Mouse (Mus musculus) intestine, embryonic 15.5 days (tissue): ENCODE results near the gene Chchd4. TPM values are rescaled to one million over a fixed set of nuclear protein-coding genes. Genes with fewer than 3 reads are reported as not detected.
"Not testable (repeated sequence)": the region's sequence is repeated elsewhere in the genome, so short reads cannot be mapped to it uniquely, and the experiment has no call there.

Experiments used
- ATAC-seq: fragments of 200-750 bp; cut with Nextera tagmentation; 2 replicates; pipeline ENCODE4 v1.8.0; 2017; ENCODE audit warnings: moderate TSS enrichment, moderate library complexity
- H3K27ac ChIP-seq: fragments of 300-500 bp; sonication (generic); 2 replicates; pipeline ENCODE4 v1.5.1; 2015; ENCODE audit warnings: mild to moderate bottlenecking, inconsistent platforms
- H3K27me3 ChIP-seq: fragments of 300-500 bp; sonication (generic); replicated peaks from 2 replicates; pipeline ENCODE4 v1.6.1; 2015; ENCODE audit warnings: inconsistent platforms
- H3K36me3 ChIP-seq: fragments of 300-500 bp; sonication (generic); 2 replicates; pipeline ENCODE4 v1.6.1; 2015; ENCODE audit warnings: inconsistent platforms
- H3K4me1 ChIP-seq: fragments of 300-500 bp; sonication (generic); replicated peaks from 2 replicates; pipeline ENCODE4 v1.6.1; 2015; ENCODE audit warnings: inconsistent platforms
- H3K4me2 ChIP-seq: fragments of 300-500 bp; sonication (generic); replicated peaks from 2 replicates; pipeline ENCODE4 v1.6.1; 2015; ENCODE audit warnings: mild to moderate bottlenecking, inconsistent platforms
- H3K4me3 ChIP-seq: fragments of 300-500 bp; sonication (generic); replicated peaks from 2 replicates; pipeline ENCODE4 v1.5.1; 2015; ENCODE audit warnings: inconsistent platforms
- H3K9ac ChIP-seq: fragments of 300-500 bp; sonication (generic); 2 replicates; pipeline ENCODE4 v1.6.1; 2015; ENCODE audit warnings: inconsistent platforms
- H3K9me3 ChIP-seq: fragments of 300-500 bp; sonication (generic); 2 replicates; pipeline ENCODE4 v1.6.1; 2016; ENCODE audit warnings: inconsistent platforms
- WGBS: fragments of 180-500 bp; shearing (Covaris S2); methylation state at CpG from one replicate; pipeline ENCODE4 v1.1.7; 2015; 5-methylcytosine and 5-hydroxymethylcytosine counted together
- polyA plus RNA-seq: library from polyadenylated mRNA; unstranded; fragments of >200 nt; fragmentation: Nextera tagmentation; extraction: Ambion mirVana; gene quantifications from 2 replicates; pipeline ENCODE4 v1.2.1, GENCODE M21; 2015

Chchd4 gene
- polyA plus RNA-seq, 1 experiment from 2014 or later: 38.0 TPM

DNA sequence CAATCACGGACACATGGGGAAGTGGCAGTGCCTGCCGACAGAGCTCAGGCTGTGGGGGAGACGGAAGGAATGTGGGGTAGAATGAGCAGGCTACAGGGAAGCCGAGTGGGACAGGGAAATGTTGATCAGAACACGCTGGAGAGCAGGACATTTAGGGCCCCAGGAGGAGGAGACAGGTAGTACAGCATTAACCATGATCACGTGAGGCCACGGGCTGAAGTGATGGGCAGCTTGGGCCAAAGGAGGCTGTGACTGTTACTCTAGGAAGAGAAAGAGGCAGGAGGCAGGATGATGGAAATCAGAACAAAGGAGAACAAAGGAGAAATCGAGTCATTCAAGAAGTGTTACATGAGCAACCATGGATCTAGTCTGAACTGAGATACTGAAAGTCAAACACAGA, 21.2 kb upstream of the Chchd4 start:
- H3K4me1 ChIP-seq: no peaks in the 10 kb centered on the region
- no peak overlapping the region for H3K4me3 ChIP-seq
- peaks cover 15% of the 10 kb centered on the region for H3K36me3 ChIP-seq
- no peak for ATAC-seq
- no peak overlapping the region for H3K4me2 ChIP-seq
- WGBS: 82% methylated on average over 8 of the region's 8 CpGs
- no peak overlapping the region for H3K9ac ChIP-seq
- no peaks in the 10 kb centered on the region for H3K27me3 ChIP-seq
- no peaks in the 10 kb centered on the region for H3K9me3 ChIP-seq
- H3K27ac ChIP-seq: no peak overlapping the region

DNA sequence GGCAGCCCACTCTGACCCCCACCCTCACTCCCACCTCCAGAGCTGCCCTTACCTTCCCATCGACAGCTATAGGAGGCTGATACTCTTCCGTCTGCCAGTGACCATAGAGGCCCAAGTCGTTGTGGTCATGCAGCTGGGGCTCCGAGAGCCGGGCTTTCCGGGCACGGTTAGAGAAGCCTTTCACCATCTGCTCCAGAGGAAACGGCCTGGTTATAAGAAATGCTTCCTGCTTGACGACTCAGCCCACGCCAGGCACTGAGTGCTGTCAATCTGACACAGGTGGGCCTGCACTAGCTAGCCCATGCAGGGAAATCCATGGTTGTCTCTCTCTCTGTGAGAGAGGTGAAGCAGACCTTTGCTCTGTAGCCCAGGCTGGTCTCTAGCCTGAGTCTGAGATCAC, 19.7 kb upstream of the Chchd4 start:
- no peak for ATAC-seq
- 88% methylated on average over 10 of the region's 10 CpGs for WGBS
- H3K27ac ChIP-seq: no peak overlapping the region
- no peak overlapping the region for H3K9ac ChIP-seq
- H3K9me3 ChIP-seq: no peaks in the 10 kb centered on the region
- H3K4me1 ChIP-seq: no peaks in the 10 kb centered on the region
- H3K27me3 ChIP-seq: no peaks in the 10 kb centered on the region
- H3K4me3 ChIP-seq: no peak overlapping the region
- H3K36me3 ChIP-seq: peaks cover 12% of the 10 kb centered on the region
- no peak overlapping the region for H3K4me2 ChIP-seq

DNA sequence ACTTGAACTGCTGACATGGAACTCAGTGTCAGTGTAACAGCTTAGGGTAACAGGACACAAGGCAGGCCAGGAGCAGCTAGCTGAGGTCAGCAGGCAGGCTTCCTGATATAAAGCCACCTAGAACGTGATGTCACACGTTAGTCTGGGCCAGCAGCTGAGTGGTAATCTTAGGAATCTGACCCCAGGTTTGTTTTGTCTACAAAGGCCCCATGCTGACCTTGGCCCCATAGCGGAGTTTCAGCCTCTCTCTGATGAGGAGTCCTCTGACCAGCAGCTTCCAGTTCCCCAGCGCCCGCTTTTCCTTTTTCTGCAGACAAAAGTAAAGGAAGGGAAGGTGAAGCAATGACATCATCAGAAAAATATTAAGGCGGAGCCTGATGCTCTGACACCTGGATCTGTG, 17.7 kb upstream of the Chchd4 start:
- ATAC-seq: 0 out of 2 replicates have a peak, but pooled peaks have one; percentile 9
- Histone ChIP-seq H3K4me1 (no peaks in the 10 kb centered on the region), H3K4me2 (no peak overlapping the region), H3K4me3 (no peak overlapping the region), H3K9ac (no peak overlapping the region), H3K9me3 (no peaks in the 10 kb centered on the region), H3K36me3 (peaks cover 25% of the 10 kb centered on the region), H3K27me3 (no peaks in the 10 kb centered on the region), H3K27ac (no peak overlapping the region)
- WGBS: 54% methylated on average over 6 of the region's 6 CpGs

DNA sequence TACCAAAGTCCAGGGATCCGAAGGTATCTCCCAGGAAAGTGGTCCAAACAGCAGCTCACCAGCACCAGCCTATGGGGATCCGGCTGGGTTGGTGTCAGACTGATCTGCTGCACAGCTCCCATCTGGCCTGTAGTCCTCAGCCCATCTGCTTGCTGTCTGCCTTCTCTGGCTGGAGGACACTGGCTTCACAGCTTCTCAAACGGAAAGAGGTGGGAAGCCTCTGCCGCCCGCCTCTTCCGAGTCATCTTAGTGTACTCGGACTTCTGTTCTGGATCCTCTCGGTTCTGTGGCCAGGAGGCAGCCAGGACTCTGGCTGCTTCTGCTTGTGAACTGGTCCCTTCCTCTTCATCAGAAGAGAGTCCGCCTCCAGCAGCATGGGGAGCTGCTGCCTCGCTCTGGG, 16.5 kb upstream of the Chchd4 start:
- no peaks in the 10 kb centered on the region for H3K27me3 ChIP-seq
- WGBS: 79% methylated on average over 10 of the region's 10 CpGs
- H3K36me3 ChIP-seq: peaks cover 28% of the 10 kb centered on the region; the same call in 1 of the 2 replicates
- no peak overlapping the region for H3K9ac ChIP-seq
- H3K9me3 ChIP-seq: no peaks in the 10 kb centered on the region
- no peak overlapping the region for H3K4me2 ChIP-seq
- no peak overlapping the region for H3K4me3 ChIP-seq
- H3K27ac ChIP-seq: no peak overlapping the region
- H3K4me1 ChIP-seq: no peaks in the 10 kb centered on the region
- ATAC-seq: no peak

DNA sequence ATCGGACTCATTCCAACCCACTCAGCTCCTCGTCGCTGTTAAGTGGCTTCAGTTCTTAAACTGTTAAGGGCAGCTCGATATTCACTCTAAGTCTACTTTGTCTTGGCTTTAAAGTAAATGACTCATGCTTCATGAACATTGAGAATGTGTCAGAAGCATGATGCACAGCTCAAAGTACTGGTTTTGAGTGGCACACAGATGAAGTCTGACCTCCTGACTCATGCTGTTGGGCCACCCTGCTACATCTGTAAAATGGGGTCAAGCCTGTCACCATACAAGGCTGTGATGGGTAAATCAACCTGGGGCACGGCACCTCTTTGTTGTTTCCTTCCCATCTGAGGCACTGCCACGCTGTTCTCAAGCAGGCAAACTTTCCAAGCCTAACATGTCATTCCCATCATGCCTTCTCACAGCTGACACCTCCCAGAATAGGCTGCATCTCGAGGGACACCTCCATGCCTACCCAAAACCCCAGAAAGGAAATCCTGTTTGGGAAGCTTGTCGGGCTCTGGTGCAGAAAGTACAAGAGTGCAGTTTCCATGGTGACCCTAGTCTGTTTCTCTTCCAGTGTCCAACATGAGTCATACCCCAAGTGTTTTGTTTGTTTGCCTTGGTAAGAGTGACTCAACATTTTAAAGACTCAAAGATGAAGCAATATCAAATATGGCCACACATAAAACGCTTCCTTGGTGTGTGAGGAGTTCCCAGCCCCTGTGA, 15.3 kb upstream of the Chchd4 start:
- H3K27me3 ChIP-seq: no peaks in the 10 kb centered on the region
- H3K36me3 ChIP-seq: peaks cover 29% of the 10 kb centered on the region
- no peak overlapping the region for H3K27ac ChIP-seq
- no peaks in the 10 kb centered on the region for H3K9me3 ChIP-seq
- no peak overlapping the region for H3K4me3 ChIP-seq
- H3K9ac ChIP-seq: no peak overlapping the region
- H3K4me1 ChIP-seq: no peaks in the 10 kb centered on the region
- no peak overlapping the region for H3K4me2 ChIP-seq
- WGBS: 71% methylated on average over 9 of the region's 9 CpGs
- ATAC-seq: peak; percentile 65

DNA sequence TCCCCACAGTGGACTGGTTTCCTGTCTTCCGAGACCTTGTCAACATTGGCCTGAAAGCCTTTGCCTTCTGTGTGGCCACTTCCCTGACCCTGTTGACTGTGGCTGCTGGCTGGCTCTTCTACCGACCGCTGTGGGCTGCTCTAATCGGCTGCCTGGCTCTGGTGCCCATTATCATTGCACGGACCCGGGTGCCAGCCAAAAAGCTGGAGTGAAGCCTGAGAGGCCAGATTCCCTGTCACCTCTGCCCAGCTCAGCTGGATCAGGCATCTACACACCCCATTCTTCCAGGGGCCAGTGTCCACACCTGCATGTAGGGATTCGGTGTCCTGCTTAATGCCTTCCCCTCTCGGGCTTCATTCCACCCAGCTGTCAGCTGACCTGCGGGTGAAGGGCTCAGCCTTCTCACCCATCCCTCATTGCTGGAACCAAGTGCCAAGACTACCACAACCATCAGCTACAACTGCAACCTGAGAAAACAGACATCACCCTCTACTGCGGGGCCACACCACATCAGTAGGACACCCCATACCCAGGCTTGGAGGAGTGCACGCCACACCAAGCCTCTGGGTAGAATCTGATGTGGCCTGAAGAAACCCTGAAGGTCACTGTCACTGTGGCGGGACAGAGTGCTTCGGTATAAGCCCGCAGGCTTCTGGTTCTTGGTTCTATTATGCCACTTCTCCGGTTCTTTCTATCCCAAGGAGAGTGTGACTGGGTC, 13.5 kb upstream of the Chchd4 start:
- Histone ChIP-seq H3K9me3 (no peaks in the 10 kb centered on the region), H3K36me3 (peaks cover 37% of the 10 kb centered on the region), H3K4me3 (no peak overlapping the region), H3K4me1 (no peaks in the 10 kb centered on the region), H3K9ac (no peak overlapping the region), H3K27me3 (no peaks in the 10 kb centered on the region), H3K4me2 (no peak overlapping the region), H3K27ac (no peak overlapping the region)
- ATAC-seq: no peak
- 90% methylated on average over 15 of the region's 15 CpGs for WGBS

DNA sequence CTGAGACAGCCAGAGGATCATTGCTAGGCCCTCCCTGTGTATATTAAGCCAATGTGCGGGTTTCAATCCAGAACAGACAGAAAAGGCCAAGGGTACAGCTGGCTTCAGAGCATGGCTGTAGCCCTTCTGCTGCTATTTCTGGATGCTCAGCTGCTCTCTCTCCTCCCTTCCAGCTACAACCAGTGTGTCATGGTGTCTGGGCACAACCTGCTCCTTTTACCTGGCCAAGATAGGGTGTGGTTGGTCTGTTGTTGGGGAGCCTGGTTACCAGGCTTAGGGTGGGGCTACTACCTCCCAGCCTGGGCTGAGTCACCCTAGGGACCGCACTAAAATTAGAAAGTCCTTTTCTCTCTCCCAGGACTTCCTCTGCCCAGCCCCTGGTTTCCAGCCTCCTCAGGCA, 10.0 kb upstream of the Chchd4 start:
- no peak overlapping the region for H3K4me2 ChIP-seq
- no peaks in the 10 kb centered on the region for H3K9me3 ChIP-seq
- ATAC-seq: no peak
- WGBS: 93% methylated on average over 2 of the region's 2 CpGs
- no peaks in the 10 kb centered on the region for H3K4me1 ChIP-seq
- no peak overlapping the region for H3K4me3 ChIP-seq
- H3K9ac ChIP-seq: no peak overlapping the region
- peaks cover 68% of the 10 kb centered on the region for H3K36me3 ChIP-seq
- H3K27ac ChIP-seq: no peak overlapping the region
- no peaks in the 10 kb centered on the region for H3K27me3 ChIP-seq

DNA sequence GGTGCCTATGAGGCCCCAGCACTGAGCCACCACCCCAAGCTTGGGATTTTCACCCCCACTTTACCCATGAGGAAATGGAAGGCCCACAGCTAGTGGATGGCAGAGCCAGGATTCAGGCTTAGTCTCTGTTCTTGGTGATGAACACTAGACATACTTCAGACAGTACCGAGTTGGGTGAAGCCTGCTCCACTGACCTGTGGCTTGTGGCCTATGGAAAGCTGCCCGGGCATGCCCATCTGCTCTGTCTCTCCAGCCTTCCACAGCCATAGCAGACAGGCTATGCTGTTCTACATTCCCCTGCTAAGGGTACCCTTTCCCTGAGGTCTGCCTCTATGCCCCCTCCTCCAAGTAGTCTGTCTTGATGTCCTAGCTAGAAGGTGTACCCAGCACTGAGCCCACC, 3.2 kb upstream of the Chchd4 start:
- no peak overlapping the region for H3K9ac ChIP-seq
- no peak overlapping the region for H3K4me3 ChIP-seq
- H3K27ac ChIP-seq: no peak overlapping the region
- 93% methylated on average over 2 of the region's 2 CpGs for WGBS
- H3K4me1 ChIP-seq: peaks cover 15% of the 10 kb centered on the region
- H3K36me3 ChIP-seq: peaks cover 37% of the 10 kb centered on the region
- H3K4me2 ChIP-seq: no peak overlapping the region
- ATAC-seq: no peak
- H3K27me3 ChIP-seq: no peaks in the 10 kb centered on the region
- H3K9me3 ChIP-seq: no peaks in the 10 kb centered on the region

DNA sequence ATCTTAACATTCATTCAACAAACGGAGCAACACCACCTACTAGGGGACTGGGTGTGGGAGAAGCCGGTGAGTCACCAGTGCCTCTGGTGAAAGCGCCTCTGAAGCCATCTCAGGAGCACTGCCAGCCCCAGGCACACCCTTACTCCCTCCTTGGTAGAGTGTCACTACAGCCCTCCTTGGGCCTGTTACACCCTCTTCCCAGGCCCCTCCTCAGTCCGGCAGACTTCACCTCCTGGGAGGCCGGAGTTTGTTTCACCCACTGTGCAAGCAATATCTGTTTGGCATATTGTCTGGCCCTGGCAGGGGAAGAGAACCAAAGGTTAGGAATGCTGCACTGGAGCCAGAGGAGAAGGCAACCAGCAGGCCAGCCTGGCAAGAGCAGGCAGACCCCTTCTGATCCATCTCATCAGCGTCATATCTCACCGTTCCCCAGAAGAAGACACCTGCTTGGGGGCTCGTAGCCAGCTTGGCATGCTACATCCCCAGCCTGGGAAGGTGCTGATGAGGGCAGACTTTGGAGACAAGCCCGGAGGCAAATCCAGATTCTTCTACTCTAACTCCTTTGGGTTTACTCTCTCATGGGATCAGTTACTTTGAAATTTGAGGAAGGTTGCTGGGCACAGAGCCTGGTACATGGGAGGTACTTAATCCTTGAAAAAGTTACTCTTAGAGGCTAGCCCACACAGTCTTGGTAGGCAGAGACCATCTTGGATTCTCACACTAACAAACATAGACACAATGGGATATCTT, 1.3 kb upstream of the Chchd4 start:
- Histone ChIP-seq H3K9me3 (no peaks in the 10 kb centered on the region), H3K36me3 (peaks cover 20% of the 10 kb centered on the region), H3K4me1 (peaks cover 16% of the 10 kb centered on the region), H3K4me2 (peak overlapping the region; percentile 74), H3K4me3 (peak overlapping the region; percentile 53), H3K27ac (no peak overlapping the region), H3K27me3 (no peaks in the 10 kb centered on the region), H3K9ac (peak overlapping the region; percentile 53)
- peak; percentile 15; the same call in 1 of the 2 replicates for ATAC-seq
- 52% methylated on average over 9 of the region's 9 CpGs for WGBS

DNA sequence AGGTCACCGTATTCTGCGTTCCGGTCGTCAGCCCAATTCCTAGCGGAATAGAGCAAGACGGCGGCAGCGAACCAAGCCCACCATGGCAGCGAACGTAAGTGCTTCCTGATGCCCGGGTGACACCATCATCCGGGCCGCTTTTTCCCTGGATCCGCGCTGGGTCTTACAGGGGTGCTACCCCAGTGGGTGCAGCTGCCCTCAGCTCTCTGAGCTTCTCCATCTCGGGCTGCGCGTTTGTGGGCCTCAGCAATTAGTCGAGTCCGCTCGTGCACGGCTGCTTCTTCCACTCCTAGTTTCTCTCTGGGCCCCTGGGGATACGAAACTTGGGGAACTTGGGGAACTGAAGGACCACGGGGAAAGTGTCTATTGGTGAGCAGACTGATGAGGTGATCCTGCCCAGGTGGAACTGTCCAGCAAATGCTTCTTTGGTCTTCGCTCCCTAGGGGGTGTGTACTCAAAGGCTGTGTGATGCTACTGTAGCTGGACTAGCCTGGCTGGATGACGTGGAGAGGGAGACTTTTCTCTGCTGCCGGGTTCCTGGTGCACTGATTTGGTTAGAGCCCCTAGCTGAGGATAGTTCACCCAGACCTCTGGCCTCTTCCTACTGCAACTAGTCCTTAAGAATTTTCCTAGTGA, 577 bp upstream of the Chchd4 start:
- Histone ChIP-seq H3K4me2 (peak overlapping the region; percentile 74), H3K27ac (peak overlapping the region; percentile 13), H3K9me3 (no peaks in the 10 kb centered on the region), H3K4me1 (peaks cover 16% of the 10 kb centered on the region), H3K9ac (peak overlapping the region; percentile 53), H3K36me3 (peaks cover 14% of the 10 kb centered on the region), H3K4me3 (peak overlapping the region; percentile 53), H3K27me3 (no peaks in the 10 kb centered on the region)
- WGBS: 0% methylated on average over 27 of the region's 27 CpGs
- ATAC-seq: peak; percentile 47

DNA sequence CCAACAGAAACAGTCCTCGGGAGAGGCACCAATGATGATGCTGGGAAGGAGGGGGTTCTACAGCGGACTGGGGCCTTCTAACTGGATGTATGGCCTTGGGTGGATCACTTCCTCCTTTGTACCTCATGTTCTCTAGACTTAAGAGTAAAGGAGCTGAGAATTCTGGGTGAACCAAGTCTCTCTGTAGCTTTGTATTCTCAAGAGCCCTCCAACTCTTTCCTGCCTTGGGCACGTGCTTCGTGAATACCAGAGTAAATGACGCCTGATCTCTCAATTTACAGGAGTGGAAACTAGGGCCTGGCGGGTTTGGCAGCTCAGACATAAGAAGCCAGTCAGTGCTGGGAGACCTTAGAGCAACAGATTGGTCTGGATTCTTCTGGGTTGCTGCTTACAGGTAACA, 1.0 kb downstream of the Chchd4 start:
- WGBS: 32% methylated on average over 6 of the region's 6 CpGs
- H3K9ac ChIP-seq: peak overlapping the region; percentile 67
- peak overlapping the region; percentile 53 for H3K4me3 ChIP-seq
- ATAC-seq: no peak
- no peaks in the 10 kb centered on the region for H3K9me3 ChIP-seq
- H3K27ac ChIP-seq: 0 out of 2 replicates have a peak overlapping the region, but pooled peaks have one; percentile 80
- peaks cover 2% of the 10 kb centered on the region for H3K36me3 ChIP-seq
- peaks cover 16% of the 10 kb centered on the region for H3K4me1 ChIP-seq
- H3K27me3 ChIP-seq: no peaks in the 10 kb centered on the region
- peak overlapping the region; percentile 63 for H3K4me2 ChIP-seq

DNA sequence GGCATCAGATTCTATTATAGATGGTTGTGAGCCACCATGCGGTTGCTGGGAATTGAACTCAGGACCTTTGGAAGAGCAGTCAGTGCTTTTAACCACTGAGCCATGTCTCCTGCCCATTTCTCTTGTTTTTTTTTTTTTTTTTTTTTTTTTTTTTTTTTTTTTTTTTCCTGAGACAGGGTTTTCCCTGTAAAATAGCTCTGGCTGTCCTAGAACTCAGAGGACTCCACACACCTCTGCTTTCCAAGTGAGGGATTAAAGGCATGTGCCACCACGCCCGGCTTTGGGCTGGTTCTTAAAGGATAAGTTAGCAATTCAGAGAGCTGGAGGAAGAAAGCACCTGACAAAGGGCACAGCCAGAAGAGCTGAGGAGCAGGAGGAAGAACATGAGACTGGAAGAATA, 1.9 kb downstream of the Chchd4 start:
- not testable (repeated sequence) for ATAC-seq, H3K9ac ChIP-seq, H3K27ac ChIP-seq, H3K4me3 ChIP-seq, H3K9me3 ChIP-seq, H3K27me3 ChIP-seq
- Histone ChIP-seq H3K4me2 (peak overlapping the region; percentile 63), H3K36me3 (peaks cover 11% of the 10 kb centered on the region; the same call in 1 of the 2 replicates), H3K4me1 (peaks cover 16% of the 10 kb centered on the region)
- 85% methylated on average over 3 of the region's 3 CpGs for WGBS
